Mouse (Mus musculus) heart, postnatal 4 days (tissue): ENCODE measurements at regions not wholly inside any gene's neighbourhood (a gene's known extent, or its start where the extent isn't known, plus 50 kb on each side); places are given as distances from the start of the nearest gene placed in this dataset.
A peak's percentile ranks its signal among the peaks of the same experiment; 100 is the strongest.

Source experiments
- DNase-seq: peaks from one replicate; pipeline ENCODE4 v3.0.0; 2021

DNA sequence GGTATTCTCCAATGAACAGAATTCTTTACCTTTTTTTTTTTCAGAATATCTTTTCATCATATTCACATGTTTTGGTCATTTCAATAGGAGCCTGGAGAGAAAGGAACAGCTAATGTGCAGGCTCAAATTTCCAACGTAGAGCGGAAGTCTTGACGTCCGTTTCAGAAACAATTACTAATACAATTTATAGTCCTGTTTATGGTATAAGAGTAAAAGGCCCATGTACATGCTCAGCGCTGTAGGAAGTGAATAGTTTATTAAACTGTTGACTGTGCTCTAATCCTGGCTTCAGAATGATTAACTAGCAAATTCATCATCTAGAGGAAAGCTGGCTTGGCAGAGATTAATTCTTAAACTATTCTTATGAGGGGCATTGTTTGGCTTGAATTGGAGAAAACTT is 142.1 kb downstream of the Pik3r1 start:
- no peak for DNase-seq

DNA sequence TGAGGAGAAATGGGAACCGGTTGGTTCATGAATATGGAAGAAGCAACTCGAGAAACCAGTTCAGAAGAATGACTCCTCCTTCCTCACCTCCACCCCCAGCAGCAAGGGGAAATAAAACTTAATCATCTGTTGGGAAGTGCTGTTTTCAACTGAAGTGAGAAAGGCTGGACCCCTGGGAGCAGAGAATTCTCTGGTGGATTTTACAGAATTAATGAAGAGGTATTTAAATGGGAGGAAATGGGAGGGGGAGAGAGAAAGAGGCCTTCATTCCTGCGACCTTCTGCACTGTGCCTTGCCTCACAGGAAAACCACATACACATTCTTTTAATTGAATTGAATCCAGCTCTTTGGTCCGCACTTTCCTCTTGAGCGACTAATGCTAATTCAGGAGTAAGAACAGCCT is 143.8 kb downstream of the Pik3r1 start:
- DNase-seq: no peak

DNA sequence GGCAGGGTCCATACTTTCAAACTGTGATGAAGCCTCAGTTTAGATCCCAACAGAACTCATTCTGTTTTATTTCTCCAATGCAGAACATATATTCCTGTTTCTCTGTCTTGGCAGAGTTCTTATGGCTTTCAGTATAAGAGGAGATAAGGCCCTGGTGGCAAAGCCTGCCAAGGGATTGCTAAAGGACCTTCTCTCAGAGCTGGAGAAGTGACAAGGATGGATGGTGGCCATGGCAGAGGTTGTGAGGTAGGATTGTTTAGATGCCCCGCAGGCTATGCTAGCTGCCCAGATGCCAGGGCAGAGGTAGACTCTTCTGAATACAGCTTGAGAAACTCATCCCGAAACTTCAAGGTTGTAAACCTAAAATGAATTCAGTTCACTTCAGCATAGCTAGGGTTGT is 145.4 kb downstream of the Pik3r1 start:
- DNase-seq: no peak

DNA sequence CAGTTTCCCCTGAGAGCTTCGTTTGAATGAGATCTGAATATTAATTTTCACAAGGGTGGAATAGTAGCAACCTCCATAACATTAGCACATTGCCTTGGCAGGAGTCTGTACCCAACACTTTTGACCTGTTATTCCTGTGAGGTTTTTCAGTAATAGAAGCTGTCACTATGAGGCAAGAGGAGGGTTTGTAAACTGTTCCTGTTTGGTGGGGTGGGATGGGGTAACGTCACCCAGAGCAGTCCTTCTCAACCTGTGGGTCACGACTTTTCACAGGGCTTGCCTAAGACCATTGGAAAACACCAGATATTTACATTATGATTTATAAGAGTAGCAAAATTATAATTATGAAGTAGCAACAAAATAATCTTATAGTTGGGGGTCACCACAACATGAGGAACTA is 147.4 kb downstream of the Pik3r1 start:
- no peak for DNase-seq

DNA sequence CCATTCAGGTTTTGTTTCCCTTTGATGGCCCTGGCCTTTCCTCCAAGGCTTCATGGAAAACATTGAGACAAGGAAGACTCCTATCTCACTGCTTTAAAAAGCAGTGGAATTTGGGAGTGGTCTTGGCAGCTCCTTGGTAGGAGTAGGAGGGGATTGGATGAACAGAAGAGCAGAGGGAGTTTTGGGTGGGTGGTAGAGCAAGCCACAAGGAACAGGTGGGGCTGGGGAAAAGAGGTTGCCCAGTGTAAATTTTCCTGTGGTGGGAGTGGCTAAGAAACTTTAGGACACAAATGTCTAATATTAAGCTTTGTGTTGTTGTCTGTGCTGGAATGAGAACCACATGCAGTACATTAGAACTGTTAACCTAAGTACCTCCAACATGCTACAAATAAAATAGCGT is 148.9 kb downstream of the Pik3r1 start:
- DNase-seq: no peak

DNA sequence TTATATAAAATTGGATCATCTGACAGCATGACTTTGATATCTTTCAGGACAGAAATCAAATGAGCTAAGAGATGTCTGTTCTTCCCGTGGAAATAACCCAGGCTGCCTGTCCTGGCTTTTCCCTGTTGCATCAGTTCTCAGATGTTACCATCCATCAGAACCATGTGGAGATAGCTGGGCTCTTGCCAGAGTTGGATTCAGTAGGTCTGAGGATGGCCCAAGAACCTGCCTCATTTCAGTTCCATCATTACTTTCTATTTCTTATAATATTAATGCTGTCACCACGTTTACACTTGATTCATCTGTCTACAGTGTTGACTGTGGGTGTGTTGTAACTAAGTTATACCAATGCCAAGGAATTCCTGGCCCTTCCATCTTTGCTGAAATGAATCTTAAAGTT is 155.2 kb downstream of the Pik3r1 start:
- no peak for DNase-seq

DNA sequence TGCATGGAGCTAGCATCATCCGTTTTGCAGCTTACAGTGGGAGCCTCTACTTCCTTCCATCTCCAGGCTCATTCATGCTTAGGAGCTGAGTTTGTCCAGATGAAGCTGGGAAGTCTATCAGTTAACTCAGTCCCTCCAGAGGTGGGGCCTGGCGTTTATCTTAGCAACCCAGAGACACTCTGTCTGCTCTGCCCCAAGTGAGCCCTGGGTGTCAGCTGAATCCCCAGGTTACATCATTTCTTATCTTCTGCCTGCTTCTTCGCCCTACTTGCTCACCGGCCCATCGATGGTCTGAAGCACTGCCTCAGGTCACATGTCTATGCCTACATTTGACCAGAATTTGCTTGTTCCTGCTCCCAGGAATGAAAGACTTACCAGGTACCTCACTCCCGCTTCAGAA is 156.3 kb downstream of the Pik3r1 start:
- no peak for DNase-seq

DNA sequence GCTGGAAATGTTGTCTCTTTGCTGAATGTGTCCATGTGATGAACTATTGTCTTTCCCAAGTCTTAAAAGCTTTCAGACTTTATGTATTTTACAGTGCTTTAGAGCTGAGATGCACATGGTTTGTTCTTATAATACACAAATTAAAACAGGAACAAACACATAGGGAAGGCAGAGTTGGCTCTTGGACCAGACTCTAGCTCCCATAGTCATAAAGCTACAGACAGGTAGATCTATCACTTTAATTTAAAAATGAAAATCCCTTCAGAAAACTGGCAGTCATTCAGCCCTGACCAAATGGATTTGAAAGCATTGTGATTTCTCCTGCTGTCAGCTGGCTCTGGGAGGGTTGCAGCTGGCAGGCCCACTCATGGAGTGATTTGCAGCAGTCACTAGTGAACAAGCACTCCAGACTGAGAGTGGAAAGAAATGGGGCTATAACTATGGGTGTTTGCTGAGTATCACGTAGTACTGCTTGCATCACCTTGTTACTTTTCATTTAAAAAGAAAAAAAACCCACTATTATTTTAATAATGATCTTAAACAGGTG is 161.8 kb downstream of the Pik3r1 start:
- no peak for DNase-seq

DNA sequence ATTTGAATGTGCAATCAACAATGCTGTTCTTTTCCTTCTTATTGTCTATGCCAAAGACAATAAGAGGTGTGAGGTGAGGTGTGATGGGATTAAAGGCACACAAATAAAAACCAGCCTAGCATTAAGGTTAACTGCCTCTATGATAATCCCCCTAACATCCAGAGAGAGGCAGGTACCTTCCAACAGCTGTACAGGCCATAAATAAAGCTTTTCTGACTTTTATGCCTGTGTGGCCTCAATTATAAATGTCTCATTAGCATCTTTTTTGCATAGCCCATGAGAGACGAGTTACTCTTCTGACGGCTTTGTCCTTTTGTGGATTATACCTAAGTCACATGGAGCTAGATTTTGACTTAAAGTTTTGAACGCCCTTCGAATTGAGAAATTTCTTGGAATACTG is 162.3 kb downstream of the Pik3r1 start:
- no peak for DNase-seq

DNA sequence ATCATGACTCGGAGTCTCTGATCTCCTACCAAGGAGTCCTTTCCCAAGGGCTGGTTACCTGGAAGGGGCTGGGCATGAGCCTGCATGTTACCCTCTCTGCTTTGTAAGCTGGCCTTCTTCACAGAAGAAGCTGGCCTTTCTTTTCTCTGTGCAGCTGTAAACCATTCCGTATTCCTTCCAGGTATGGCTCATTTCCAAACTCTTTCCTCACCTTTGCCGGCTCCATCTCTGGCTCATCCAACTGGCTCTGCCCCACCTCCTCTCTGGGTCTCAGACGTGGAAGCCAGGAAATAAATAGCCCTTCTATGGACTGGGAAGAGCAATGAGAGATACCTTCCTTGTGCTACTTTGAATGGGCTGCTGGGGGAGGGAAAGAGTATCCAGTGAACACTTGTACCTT is 163.0 kb downstream of the Pik3r1 start:
- DNase-seq: no peak

DNA sequence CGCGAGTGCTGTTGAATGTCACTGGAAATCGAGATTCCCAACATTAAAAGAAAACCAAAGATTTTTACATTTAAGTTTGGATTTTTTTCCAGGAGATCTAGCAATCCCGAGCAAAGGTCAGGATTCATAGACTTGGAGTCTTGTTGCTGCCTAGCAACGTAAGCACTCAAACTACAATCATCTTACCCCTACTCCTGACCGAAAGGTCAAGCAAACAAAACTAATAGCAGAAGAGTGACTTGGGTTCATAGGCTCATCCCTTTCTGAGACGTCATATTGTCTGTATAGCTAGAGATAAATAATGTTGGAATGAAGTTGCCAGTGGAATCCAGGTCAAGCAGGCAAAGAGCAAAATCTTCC is 169.9 kb downstream of the Pik3r1 start:
- no peak for DNase-seq

DNA sequence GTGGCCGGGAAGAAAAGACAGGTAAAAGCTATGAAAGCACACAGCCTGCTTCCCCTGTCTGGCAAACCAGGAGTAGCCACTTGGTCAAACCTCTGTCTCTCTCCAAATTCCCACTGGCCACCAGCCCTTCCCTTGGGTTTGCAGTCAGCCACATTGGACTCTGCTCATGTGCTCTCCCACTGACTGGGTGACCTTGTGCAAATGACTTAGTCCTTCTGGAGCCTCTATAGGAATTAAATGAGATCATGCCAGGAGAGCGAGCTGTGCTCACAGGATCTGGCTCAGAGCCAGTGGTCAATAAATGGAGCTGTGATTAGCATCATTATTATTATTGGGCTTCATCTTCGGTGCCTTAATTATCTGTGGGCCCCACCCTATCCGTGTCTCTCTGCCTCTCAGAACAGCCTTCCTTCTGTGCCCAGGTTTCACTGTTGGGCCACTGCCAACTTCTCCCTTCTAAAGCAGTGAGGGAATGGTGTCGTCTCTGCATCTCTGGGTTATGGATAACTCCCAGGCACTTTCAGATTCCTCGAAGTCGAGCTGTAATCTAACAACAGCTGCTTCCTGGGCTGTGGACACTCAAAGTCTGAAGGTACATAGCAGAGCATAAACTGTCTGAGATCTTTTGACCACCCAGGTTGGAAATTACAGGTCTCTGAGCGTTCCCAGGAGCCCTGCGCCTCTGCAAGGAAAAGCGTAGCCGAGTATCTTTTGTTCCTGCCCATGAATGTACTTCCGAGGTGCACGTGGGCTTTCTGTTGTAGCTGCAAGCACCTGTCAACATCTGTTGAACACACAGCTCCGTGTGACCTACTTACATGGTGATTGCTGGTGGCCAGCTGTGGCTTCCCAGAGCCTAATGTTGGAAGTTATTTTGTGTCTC is 170.5 kb downstream of the Pik3r1 start:
- peak; percentile 11 for DNase-seq

DNA sequence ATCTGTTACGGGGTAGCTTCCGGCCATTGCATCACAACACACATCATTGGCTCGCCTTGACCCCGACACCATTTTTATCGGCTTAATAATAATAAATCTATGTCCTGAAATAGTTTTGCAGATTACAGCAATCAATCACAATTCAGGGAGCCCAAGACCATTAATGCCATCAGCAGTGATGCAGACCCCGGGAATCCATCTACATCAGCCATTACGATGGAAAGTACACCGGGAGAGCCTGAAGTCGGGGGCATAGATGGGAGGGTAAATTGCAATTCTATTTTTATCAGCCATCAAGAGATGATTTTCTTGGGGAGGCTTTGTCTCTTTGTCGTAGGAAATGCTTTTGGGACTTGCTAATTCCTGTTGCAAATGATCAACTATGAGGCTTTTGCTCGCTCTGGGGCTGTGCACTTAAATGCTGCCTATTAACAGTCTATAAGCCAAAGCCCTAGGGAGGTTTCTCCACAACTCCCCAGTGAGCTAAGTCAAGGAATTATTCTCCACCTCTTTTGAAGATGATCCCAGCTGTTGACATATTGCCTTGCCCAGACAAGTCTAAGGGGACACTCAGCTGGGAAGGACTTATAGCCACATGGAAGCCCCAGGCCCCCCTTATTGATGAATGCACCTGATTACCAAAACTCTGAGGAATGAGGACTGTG is 173.4 kb downstream of the Pik3r1 start:
- no peak for DNase-seq

DNA sequence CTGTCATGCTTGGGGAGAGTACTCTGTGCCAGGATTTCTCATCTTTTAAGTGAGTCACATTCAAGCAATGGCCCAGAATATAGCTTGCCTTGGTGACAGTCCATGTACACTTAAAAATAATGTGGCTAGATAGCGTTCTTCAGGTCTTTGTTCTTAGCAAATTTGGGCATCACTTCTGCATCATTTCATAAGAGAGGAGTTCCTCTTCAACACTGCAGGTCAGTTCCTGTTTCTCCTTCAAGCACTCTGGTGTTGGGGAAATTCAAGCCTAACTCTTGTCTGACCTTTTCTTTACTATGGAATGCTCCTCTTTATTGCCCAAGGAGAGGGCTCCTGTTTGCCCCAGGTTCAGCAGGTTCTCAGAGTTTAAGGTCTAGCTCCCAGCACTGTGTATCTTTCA is 175.7 kb downstream of the Pik3r1 start:
- DNase-seq: no peak

DNA sequence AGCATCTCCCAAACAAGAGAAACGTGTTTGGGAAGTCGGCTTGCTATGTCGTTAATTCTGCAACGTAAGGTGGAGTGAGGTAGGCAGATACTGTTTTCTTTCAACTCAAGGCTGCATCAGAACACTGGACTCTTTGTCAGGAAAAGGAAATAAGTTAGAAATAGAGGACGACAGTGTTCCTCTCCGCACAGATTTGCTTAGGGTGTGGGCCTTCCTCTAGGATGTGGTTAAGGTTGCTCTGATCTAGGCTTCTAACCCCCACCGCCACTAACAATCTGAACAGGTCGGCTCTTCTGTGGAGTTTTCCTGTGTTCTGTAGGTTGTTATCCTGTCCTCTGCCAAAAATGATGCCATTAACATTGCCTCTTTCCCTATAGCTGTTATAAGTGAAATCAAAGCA is 179.1 kb downstream of the Pik3r1 start:
- DNase-seq: no peak

DNA sequence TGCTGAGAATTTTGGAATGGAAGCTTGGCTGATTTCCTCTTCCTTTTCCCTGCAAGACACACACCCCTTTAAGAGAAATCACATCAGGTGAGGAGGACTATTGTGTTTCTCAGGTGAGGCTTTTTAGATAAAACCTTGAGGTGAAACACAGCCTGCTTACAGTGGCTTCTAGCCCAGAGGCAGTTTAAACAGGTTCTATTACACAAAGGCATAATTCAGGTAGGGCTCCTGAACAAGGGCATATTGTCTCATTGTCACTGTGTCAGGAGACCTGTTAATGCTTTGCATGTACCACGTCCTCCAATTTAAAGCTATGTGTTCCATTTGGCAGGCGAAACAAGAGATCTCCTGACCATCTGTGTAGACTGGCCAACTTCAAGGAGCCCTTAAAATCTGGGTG is 181.2 kb downstream of the Pik3r1 start:
- no peak for DNase-seq

DNA sequence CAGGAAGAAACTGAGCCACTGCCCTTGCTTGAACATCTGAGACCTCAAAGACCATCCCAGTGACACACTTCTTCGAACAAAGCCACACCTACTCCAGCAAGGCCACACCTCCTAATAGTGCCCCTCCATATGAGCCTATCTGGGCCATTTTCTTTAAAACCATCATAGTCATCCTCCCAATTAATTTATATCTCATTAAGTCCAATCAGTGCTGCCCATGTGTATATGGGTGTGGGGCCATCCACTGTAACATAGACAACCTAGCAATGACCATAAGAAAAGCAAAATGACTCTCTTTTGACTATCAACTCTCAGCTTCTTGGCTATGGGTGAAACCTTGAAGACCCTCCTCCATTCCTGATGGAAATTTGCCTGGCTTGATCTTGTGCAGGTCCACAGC is 191.5 kb downstream of the Pik3r1 start:
- DNase-seq: no peak

DNA sequence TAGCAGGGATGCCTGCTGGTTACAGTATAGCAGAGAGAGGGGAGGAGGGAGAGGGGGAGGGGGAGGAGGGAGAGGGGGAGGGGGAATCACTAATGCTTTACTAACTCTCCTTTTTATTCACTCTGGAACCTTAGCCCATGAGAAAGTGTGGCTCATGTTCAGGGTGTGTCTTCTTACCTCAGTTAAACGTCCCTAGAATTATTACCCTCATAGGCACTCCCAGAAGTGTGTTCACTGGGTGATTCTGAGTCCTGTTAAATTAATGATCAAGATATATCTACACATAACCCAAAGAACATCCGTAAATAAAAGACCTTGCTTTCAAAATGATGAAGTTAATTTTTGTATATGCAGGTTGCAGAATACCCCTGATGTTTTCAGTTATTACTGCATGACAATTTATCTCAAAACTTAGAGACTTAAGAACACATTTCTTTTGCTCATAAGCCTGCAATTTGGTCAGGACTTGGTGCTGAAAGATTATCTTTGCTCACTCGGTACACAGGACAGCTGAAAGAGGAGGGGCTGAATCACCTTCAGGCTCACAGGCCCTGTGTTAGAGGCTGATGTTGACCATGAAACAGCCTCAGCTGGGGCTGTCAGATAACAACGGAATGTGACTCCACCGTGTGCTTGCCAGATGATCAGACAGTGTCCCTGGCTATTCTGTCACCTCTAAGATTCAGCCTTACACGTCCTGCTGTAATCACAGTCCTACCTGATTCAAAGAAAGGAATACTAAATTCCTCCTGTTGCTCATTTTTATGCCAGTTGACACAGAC is 195.0 kb downstream of the Pik3r1 start:
- no peak for DNase-seq

DNA sequence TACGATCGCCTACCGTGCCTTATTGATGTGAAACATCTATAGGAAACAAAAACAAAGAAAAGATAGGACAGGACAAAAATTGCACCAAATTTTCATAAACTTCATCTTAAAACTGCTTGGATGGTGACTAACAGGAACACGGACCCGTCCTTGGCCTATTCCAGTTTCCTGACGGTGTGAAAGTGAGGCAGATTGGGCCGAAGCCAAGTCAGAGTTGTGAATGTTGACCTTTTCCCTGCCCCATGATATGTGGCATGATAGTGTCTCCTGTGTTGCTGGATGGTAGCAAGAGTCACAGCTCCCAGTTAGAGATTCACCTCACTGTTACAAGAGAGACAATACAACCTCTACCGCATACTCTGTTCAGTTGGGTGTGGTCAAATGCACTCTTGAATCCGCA is 195.8 kb downstream of the Pik3r1 start:
- DNase-seq: no peak

DNA sequence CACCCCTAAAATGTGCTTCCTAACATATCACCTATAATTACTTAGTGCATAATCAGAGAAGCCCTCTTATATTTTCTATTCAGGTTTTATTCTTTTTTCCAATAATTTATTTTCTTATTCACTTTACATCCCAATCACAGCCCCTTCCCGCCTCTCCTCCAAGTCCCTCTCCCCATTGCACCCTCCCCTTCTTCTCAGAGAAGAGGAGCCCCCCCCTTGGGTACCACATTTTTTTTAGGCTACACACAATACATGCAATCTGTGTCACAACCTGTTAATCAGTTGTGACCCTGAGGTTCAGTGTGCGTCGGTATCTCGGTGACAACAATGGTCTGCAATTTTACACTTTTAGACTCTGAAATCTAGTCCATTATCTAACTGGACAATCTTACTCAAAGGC is 198.0 kb downstream of the Pik3r1 start:
- DNase-seq: no peak

DNA sequence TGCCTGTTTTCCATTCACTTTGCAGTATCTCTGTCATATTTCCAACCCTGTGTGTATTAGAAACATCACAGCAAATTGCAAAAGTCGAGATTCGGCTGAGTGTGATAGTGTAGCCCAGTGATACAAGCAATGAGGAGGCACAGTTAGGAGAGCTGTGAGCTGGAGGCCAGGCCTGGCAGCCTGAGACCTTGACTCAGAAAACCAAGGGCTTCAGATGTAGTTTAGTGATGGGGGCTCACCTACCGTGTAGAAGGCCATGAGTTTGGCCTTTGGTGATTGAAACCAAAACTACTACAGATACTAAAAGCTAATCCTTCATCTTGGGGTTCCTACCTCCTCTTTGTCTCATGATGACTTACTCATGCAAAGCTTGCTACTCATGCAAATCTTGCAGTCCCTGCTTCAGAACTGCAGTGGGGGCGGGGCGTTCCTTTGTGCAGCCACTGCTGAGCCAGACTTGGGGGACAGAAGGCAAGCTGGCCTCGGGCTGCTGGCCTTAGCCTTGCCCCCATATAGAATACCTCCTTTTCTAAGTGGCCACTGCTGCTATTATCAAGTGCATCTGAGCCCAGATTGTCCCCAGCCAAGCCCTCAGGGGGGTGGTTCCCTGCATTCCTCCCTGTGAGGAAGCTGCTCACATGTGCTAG is 198.9 kb downstream of the Pik3r1 start:
- no peak for DNase-seq

DNA sequence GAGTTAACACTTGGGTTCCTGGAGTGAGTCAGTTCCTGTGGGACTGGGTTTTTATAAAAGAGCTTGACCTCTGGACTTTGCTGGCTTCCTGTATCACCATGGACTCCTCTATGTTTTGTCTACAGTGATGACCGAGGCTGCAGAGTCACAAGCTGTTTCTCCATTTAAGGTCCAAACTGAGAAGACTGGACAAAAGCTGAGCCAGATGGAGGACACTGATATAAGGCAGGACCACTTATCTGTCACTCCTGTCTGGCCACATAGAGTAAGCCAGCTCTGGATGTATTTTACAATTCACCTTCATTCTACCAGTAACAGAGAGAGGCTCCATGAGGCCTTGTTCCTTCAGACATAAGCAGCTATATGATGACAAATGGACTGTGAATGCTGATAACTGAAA is 202.7 kb downstream of the Pik3r1 start:
- no peak for DNase-seq

DNA sequence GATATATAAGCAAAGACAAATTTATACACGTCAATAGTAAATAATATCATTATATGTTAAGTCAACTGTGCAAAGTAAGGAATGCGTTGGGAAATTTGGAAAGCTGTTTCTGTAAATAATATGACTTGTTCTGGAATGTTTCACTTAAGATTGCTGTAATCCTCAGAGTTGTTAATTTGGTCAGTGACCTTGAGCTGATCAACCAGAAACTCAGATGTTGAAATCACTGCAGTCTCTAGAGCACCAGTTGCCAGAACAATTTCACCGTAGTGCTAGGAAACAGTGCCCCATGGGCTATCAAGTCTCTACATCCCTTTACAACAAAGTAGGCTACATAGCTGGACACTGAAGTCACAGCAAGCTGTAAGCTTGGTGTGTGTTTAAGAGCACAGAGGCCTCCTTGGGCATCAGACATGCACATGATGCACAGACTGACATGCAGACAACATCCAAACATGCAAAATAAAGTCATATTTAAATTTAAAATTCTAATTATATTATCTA is 212.6 kb downstream of the Pik3r1 start:
- DNase-seq: no peak
